Mouse (Mus musculus): ENCODE measurements around the gene Tomm20.
A peak's percentile ranks its signal among the peaks of the same experiment; 100 is the strongest.
"Not testable (repeated sequence)": the region's sequence is repeated elsewhere in the genome, so short reads cannot be mapped to it uniquely, and the experiment has no call there.

The Tomm20 gene

GRCm38 (mm10) chr8:126945730-126946163 is at the start of gene Tomm20:
TSS of gene Tomm20 (minus strand) at chr8:126945844.
- peak; percentile 97 for DNase-seq

- DNase-seq = no peak
Observed at GRCm38 (mm10) chr8:126994506-126994905, 48.9 kb upstream of the Tomm20 start.

- no peak for DNase-seq
Observed at GRCm38 (mm10) chr8:126989363-126990153, 43.9 kb upstream of the Tomm20 start.

GRCm38 (mm10) chr8:126988346-126989006 is 42.8 kb upstream of the Tomm20 start:
- DNase-seq = no peak

GRCm38 (mm10) chr8:126986495-126986894 is 40.9 kb upstream of the Tomm20 start:
- DNase-seq = peak; percentile 72

GRCm38 (mm10) chr8:126980046-126980445 is 34.4 kb upstream of the Tomm20 start:
- DNase-seq = no peak

GRCm38 (mm10) chr8:126979091-126979920 is 33.7 kb upstream of the Tomm20 start:
- no peak for DNase-seq

- not testable (repeated sequence) for DNase-seq
Observed at GRCm38 (mm10) chr8:126978535-126978934, 32.9 kb upstream of the Tomm20 start.

GRCm38 (mm10) chr8:126978028-126978427 is 32.4 kb upstream of the Tomm20 start:
- no peak for DNase-seq

GRCm38 (mm10) chr8:126976608-126977348 is 31.1 kb upstream of the Tomm20 start:
- DNase-seq = no peak

- no peak for DNase-seq
Observed at GRCm38 (mm10) chr8:126975706-126976105, 30.1 kb upstream of the Tomm20 start.

- no peak for DNase-seq
Observed at GRCm38 (mm10) chr8:126974511-126974910, 28.9 kb upstream of the Tomm20 start.

- no peak for DNase-seq
Observed at GRCm38 (mm10) chr8:126973686-126974265, 28.1 kb upstream of the Tomm20 start.

GRCm38 (mm10) chr8:126972649-126973048 is 27.0 kb upstream of the Tomm20 start:
- DNase-seq = no peak

GRCm38 (mm10) chr8:126972102-126972501 is 26.5 kb upstream of the Tomm20 start:
- no peak for DNase-seq

GRCm38 (mm10) chr8:126971314-126971664 is 25.6 kb upstream of the Tomm20 start:
- no peak for DNase-seq

GRCm38 (mm10) chr8:126970579-126971313 is 25.1 kb upstream of the Tomm20 start, which contains the start of gene Rbm34:
TSS of gene Rbm34 (minus strand) at chr8:126971071.
- DNase-seq = peak; percentile 90

- DNase-seq = no peak
Observed at GRCm38 (mm10) chr8:126969546-126969945, 23.9 kb upstream of the Tomm20 start.

GRCm38 (mm10) chr8:126968107-126968506 is 22.5 kb upstream of the Tomm20 start:
- DNase-seq = no peak

GRCm38 (mm10) chr8:126965246-126965645 is 19.6 kb upstream of the Tomm20 start:
- DNase-seq = no peak

- DNase-seq = no peak
Observed at GRCm38 (mm10) chr8:126962871-126963270, 17.2 kb upstream of the Tomm20 start.

Measured in layer of hippocampus, adult 9-11 months (tissue).